Mouse (Mus musculus) liver, adult 2 months (tissue): ENCODE results near the gene Gm47985.
"Not testable (repeated sequence)": the region's sequence is repeated elsewhere in the genome, so short reads cannot be mapped to it uniquely, and the experiment has no call there.

Experiments
- CTCF ChIP-seq: fragments of 200-500 bp; IDR thresholded peaks from 2 replicates; pipeline ENCODE4 v1.5.1; 2011; ENCODE audit warnings: low read depth, low read length, control low read depth
- POLR2A ChIP-seq: fragments of 200-500 bp; IDR thresholded peaks from 2 replicates; pipeline ENCODE4 v1.6.1; 2011; ENCODE audit warnings: low read length, control low read depth; ENCODE audit not compliant: insufficient read depth; ENCODE audit errors: extremely low read depth

- not testable (repeated sequence) for TF ChIP-seq CTCF, POLR2A
These were observed 18.3 kb downstream of the Gm47985 start for GRCm38 (mm10) chr1:151200620-151201019.
